ENCODE assay signal across 8 mouse cellular contexts in genomic region chr4:128993675-128994074, GRCm38 (mm10). TPM values are rescaled to one million over a fixed set of nuclear protein-coding genes. Genes with fewer than 3 reads are reported as not detected.
DNase-seq lines count a peak whose midpoint lies in the region; ATAC-seq lines count a peak whose summit lies in the region.

No protein-coding gene starts in this region.

- ATAC-seq in neural tube, embryonic 11.5 days (ENCODE audit: insufficient read depth, low FRiP score, low TSS enrichment): peak; percentile 11; the same call in 1 of the 2 replicates
- no peak for ATAC-seq in hindbrain, embryonic 16.5 days
- ATAC-seq in midbrain, embryonic 11.5 days (ENCODE audit: low FRiP score): no peak

- H3K36me3 ChIP-seq in neural tube, embryonic 11.5 days (ENCODE audit: control insufficient read depth, insufficient read depth, low read length): no peaks in the 10 kb centered on the region
- no peaks in the 10 kb centered on the region for H3K36me3 ChIP-seq in hindbrain, embryonic 16.5 days (ENCODE audit: control insufficient read depth, insufficient read depth, low read length)
- H3K36me3 ChIP-seq in midbrain, embryonic 11.5 days (ENCODE audit: control insufficient read depth, insufficient read depth, low read length): no peaks in the 10 kb centered on the region

- H3K27ac ChIP-seq in neural tube, embryonic 11.5 days (ENCODE audit: low read depth, low read length): no peak overlapping the region
- peak overlapping the region; percentile 79 for H3K27ac ChIP-seq in hindbrain, embryonic 16.5 days (ENCODE audit: low read depth, low read length)
- no peak overlapping the region for H3K27ac ChIP-seq in midbrain, embryonic 11.5 days (ENCODE audit: low read depth, low read length)

- peak overlapping the region; percentile 71 for H3K9ac ChIP-seq in neural tube, embryonic 11.5 days (ENCODE audit: low read length)
- peak overlapping the region; percentile 86 for H3K9ac ChIP-seq in hindbrain, embryonic 16.5 days (ENCODE audit: low read depth, low read length)
- peak overlapping the region; percentile 83 for H3K9ac ChIP-seq in midbrain, embryonic 11.5 days (ENCODE audit: low read length)

- H3K9me3 ChIP-seq in neural tube, embryonic 11.5 days (ENCODE audit: control insufficient read depth, low read length): no peaks in the 10 kb centered on the region
- H3K9me3 ChIP-seq in hindbrain, embryonic 16.5 days (ENCODE audit: control insufficient read depth, low read length): no peaks in the 10 kb centered on the region
- no peaks in the 10 kb centered on the region for H3K9me3 ChIP-seq in midbrain, embryonic 11.5 days (ENCODE audit: control insufficient read depth, low read length)

- peaks cover 8% of the 10 kb centered on the region for H3K4me1 ChIP-seq in neural tube, embryonic 11.5 days (ENCODE audit: control insufficient read depth, insufficient read depth, low read length)
- peaks cover 17% of the 10 kb centered on the region for H3K4me1 ChIP-seq in hindbrain, embryonic 16.5 days (ENCODE audit: control insufficient read depth, insufficient read depth, low read depth, low read length)
- H3K4me1 ChIP-seq in midbrain, embryonic 11.5 days (ENCODE audit: control insufficient read depth, insufficient read depth, low read length): peaks cover 10% of the 10 kb centered on the region

- H3K27me3 ChIP-seq in neural tube, embryonic 11.5 days (ENCODE audit: control insufficient read depth, insufficient read depth, low read length): no peaks in the 10 kb centered on the region
- no peaks in the 10 kb centered on the region for H3K27me3 ChIP-seq in hindbrain, embryonic 16.5 days (replicated peaks; ENCODE audit: control insufficient read depth, insufficient read depth, low read length)
- H3K27me3 ChIP-seq in midbrain, embryonic 11.5 days (ENCODE audit: control insufficient read depth, insufficient read depth, low read length): no peaks in the 10 kb centered on the region

- H3K4me3 ChIP-seq in neural tube, embryonic 11.5 days (ENCODE audit: low read depth, low read length): peak overlapping the region; percentile 67
- peak overlapping the region; percentile 92 for H3K4me3 ChIP-seq in hindbrain, embryonic 16.5 days (ENCODE audit: low read length)
- H3K4me3 ChIP-seq in midbrain, embryonic 11.5 days (ENCODE audit: low read depth, low read length): peak overlapping the region; percentile 81

- H3K4me2 ChIP-seq in neural tube, embryonic 11.5 days (ENCODE audit: low read depth): peak overlapping the region; percentile 84
- H3K4me2 ChIP-seq in hindbrain, embryonic 16.5 days (ENCODE audit: low read length): peak overlapping the region; percentile 87
- H3K4me2 ChIP-seq in midbrain, embryonic 11.5 days: peak overlapping the region; percentile 88

- DNase-seq in adrenal gland, postnatal 10 days: peak; percentile 44
- DNase-seq in adrenal gland, adult (ENCODE audit: inconsistent age in 2 of 2, low spot score in 1 of 2): no peak
- no peak for DNase-seq in neural tube, embryonic 11.5 days (ENCODE audit: low spot score)
- DNase-seq in neural tube, embryonic 10.5 days (ENCODE audit: extremely low spot score, low spot score): no peak
- DNase-seq in midbrain, embryonic 11.5 days (ENCODE audit: low spot score, missing footprints): no peak
- DNase-seq in urinary bladder, adult 18-20 months (ENCODE audit: low spot score in 2 of 2): no peak
- no peak for DNase-seq in ovary, postnatal 36 days (ENCODE audit: low spot score)

- 4% methylated on average over 12 of the region's 12 CpGs for WGBS in neural tube, embryonic 11.5 days
- 2% methylated on average over 12 of the region's 12 CpGs for WGBS in hindbrain, embryonic 16.5 days
- 3% methylated on average over 12 of the region's 12 CpGs for WGBS in midbrain, embryonic 11.5 days

RNA-seq across cellular contexts. Expression of gene Ak2, which starts 1.9 kb away (rescaled TPM):
- 100 to 1,000 TPM; 244 to 274 TPM for total RNA-seq in adrenal gland, postnatal 10 days (2021)
- 133 and 134 TPM in 2 replicates for polyA plus RNA-seq in neural tube, embryonic 11.5 days (2014; fragmentation: Nextera tagmentation; extraction: Ambion mirVana)
- 86.5 and 88.6 TPM in 2 replicates for polyA plus RNA-seq in hindbrain, embryonic 16.5 days (2015; fragmentation: Nextera tagmentation; extraction: Ambion mirVana)
- 131 and 141 TPM in 2 replicates for polyA plus RNA-seq in midbrain, embryonic 11.5 days (2014; fragmentation: Nextera tagmentation; extraction: Ambion mirVana)

RNA-seq across cellular contexts. Expression of gene Azin2, which starts 31.4 kb away (rescaled TPM):
- 10 to 100 TPM; 32.5 to 32.9 TPM for total RNA-seq in adrenal gland, postnatal 10 days (2021)
- polyA plus RNA-seq in neural tube, embryonic 11.5 days (2014; fragmentation: Nextera tagmentation; extraction: Ambion mirVana): 12.9 and 14.6 TPM in 2 replicates
- 23.0 and 23.3 TPM in 2 replicates for polyA plus RNA-seq in hindbrain, embryonic 16.5 days (2015; fragmentation: Nextera tagmentation; extraction: Ambion mirVana)
- polyA plus RNA-seq in midbrain, embryonic 11.5 days (2014; fragmentation: Nextera tagmentation; extraction: Ambion mirVana): 11.5 and 14.4 TPM in 2 replicates
